Mouse (Mus musculus): ENCODE results near the gene Ddx39b. TPM values are rescaled to one million over a fixed set of nuclear protein-coding genes. Genes with fewer than 3 reads are reported as not detected.

Gene Ddx39b
- polyA plus RNA-seq, 1 experiment from 2014 or later = 553 TPM

DNA sequence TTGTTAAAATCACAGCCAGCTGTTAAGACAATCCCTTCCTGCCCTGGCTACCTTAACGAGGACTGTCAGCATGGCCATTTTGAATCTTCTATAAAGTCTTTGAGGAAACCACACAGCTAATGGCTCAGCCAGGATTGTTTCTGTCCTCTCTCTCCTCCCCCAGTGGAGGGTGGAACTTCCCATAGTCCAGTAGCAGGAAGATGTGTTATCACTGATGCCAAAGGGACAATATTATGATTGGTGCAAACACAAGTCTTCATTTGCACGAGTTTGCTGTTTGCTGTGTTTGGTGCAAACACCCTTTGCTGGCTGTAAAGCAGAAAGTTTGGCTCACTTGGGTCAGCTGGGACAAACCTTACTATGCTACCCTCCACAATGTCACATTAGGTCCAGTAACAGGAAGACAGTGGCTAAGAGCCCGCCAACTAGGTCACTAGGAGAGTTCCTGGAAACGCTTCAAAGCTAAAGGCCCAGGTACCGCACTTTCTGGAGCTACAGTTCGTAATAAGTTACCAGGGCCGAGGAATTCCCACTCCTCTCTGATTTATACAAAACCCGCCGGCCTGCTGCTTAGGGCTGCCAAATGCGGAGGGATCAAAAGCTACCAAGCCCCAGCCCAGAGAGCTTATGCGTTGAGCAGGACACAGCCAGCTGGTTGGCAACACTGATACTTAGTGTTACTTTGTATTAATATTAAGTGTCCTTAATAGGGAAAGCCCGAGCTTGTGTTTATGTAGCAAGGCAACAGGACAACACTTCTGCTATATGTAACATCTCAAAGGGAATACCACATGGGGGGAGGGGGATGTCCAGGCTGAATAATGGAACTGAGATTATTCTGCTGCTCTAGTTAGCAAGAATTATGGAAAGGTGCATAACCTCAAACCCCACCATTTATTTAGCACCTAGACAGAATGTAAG lies 902 bp upstream of the Ddx39b start:
- H3K27ac ChIP-seq (ENCODE audit: low read length) = peak overlapping the region; percentile 99
- peaks cover 38% of the 10 kb centered on the region for H3K4me1 ChIP-seq (ENCODE audit: insufficient read depth, low read length)
- H3K4me2 ChIP-seq (replicated peaks; ENCODE audit: low read depth, low read length) = peak overlapping the region; percentile 81
- H3K9ac ChIP-seq (replicated peaks; ENCODE audit: low read length) = peak overlapping the region; percentile 99
- peak overlapping the region; percentile 94 for H3K4me3 ChIP-seq (ENCODE audit: low read length)
- H3K36me3 ChIP-seq (ENCODE audit: insufficient read depth, low read length) = peaks cover 26% of the 10 kb centered on the region
- no peaks in the 10 kb centered on the region for H3K9me3 ChIP-seq (ENCODE audit: low read length)
- WGBS = 26% methylated on average over 12 of the region's 12 CpGs
- H3K27me3 ChIP-seq (ENCODE audit: insufficient read depth, low read length) = no peaks in the 10 kb centered on the region
- no peak; the same call in 1 of the 2 replicates for ATAC-seq (ENCODE audit: low FRiP score, low TSS enrichment)

DNA sequence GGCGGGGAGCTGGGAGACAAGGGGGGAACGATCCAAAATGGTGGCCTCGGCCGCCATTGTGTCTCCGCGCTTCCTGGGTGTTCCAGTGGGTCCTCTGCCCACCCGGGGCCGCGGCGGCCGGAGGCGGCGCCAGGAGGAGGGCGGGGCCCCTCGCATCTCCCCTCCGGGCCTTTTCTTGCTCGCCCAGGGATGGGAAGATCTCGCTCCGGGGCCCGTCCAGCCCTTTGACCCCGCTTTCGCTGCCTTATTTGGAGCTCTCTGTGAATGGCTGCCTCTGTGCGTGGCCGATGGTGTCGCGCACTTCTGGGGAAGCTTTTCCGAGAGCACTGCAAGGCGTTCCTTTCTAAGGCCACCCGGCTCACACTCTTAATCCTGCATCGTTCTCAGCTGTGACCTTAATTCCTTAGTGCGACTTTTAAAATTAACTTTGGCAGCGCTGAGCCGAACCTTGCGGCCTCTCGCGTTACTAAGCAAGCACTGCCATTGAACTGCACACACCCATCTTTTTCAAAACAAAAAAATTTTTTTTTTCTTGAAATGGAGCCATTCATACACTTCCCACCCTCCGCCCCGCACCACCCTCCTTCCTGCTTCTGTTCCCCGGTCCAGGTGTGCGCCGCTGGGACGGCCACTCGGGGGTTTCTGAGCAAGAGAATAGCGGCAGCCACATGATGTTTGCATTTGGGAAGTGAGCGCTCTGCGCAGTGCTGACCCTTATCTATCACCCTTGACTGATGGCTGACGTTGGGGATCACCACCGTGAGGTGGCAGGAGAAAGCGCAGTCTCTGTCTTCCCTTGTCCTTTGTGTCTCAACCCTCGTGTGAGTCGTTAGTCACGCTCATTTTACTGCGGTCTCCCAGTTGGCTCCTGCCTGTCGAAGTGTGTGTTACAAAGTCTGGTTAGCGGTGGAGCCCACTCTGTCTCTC lies 732 bp downstream of the Ddx39b start:
- H3K27ac ChIP-seq (ENCODE audit: low read length) = peak overlapping the region; percentile 99
- peaks cover 49% of the 10 kb centered on the region for H3K4me1 ChIP-seq (ENCODE audit: insufficient read depth, low read length)
- H3K36me3 ChIP-seq (ENCODE audit: insufficient read depth, low read length) = peaks cover 42% of the 10 kb centered on the region
- peak overlapping the region; percentile 94 for H3K4me3 ChIP-seq (ENCODE audit: low read length)
- peak; percentile 40 for ATAC-seq (ENCODE audit: low FRiP score, low TSS enrichment)
- H3K27me3 ChIP-seq (ENCODE audit: insufficient read depth, low read length) = no peaks in the 10 kb centered on the region
- no peaks in the 10 kb centered on the region for H3K9me3 ChIP-seq (ENCODE audit: low read length)
- peak overlapping the region; percentile 99 for H3K9ac ChIP-seq (replicated peaks; ENCODE audit: low read length)
- WGBS = under 1% methylated on average over 52 of the region's 55 CpGs
- H3K4me2 ChIP-seq (replicated peaks; ENCODE audit: low read depth, low read length) = peak overlapping the region; percentile 81

DNA sequence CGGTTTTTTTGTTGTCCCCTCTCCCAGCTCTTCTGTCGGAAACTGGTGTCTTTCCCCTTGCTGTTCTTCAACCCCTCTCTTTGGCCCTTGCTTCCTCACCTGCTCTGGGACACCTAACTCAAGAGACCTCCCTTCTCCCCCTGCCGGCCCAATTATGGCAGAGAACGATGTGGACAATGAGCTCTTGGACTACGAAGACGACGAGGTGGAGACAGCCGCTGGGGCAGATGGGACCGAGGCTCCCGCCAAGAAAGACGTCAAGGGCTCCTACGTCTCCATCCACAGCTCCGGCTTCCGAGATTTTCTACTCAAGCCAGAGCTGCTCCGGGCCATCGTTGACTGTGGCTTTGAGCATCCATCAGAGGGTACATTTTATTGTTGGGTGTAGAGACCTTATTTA lies 1.5 kb downstream of the Ddx39b start:
- Histone ChIP-seq H3K4me2 (replicated peaks; ENCODE audit: low read depth, low read length) (peak overlapping the region; percentile 81), H3K4me3 (ENCODE audit: low read length) (peak overlapping the region; percentile 94), H3K36me3 (ENCODE audit: insufficient read depth, low read length) (peaks cover 51% of the 10 kb centered on the region), H3K9ac (replicated peaks; ENCODE audit: low read length) (peak overlapping the region; percentile 99), H3K27ac (ENCODE audit: low read length) (peak overlapping the region; percentile 99), H3K4me1 (ENCODE audit: insufficient read depth, low read length) (peaks cover 55% of the 10 kb centered on the region), H3K27me3 (ENCODE audit: insufficient read depth, low read length) (no peaks in the 10 kb centered on the region), H3K9me3 (ENCODE audit: low read length) (no peaks in the 10 kb centered on the region)
- under 1% methylated on average over 16 of the region's 16 CpGs for WGBS
- ATAC-seq (ENCODE audit: low FRiP score, low TSS enrichment) = no peak

DNA sequence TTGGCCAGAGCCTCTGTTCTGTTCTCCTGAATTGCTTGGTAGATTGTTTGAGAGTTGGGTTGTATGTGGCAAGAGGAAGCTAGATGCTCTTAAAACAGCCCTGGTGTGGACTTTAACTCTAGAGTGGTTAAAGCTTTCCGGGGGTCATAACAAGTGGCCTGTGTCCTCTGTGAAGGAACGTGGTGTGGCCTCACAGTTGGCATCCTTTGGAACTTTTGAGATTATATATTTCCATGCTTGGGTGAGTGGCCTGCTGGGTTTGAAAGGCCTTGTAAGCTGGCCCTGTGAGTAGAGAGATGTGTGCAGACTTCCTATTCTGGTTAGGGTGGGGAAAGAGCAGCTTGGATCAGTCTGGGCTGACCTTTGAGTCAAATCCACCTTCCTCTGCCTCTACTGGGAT lies 3.5 kb downstream of the Ddx39b start:
- Histone ChIP-seq H3K27ac (ENCODE audit: low read length) (0 out of 2 replicates have a peak overlapping the region, but pooled peaks have one; percentile 15), H3K4me3 (ENCODE audit: low read length) (peak overlapping the region; percentile 94), H3K4me1 (ENCODE audit: insufficient read depth, low read length) (peaks cover 62% of the 10 kb centered on the region), H3K36me3 (ENCODE audit: insufficient read depth, low read length) (peaks cover 69% of the 10 kb centered on the region), H3K9ac (replicated peaks; ENCODE audit: low read length) (peak overlapping the region; percentile 99), H3K4me2 (replicated peaks; ENCODE audit: low read depth, low read length) (peak overlapping the region; percentile 81), H3K27me3 (ENCODE audit: insufficient read depth, low read length) (no peaks in the 10 kb centered on the region), H3K9me3 (ENCODE audit: low read length) (no peaks in the 10 kb centered on the region)
- 56% methylated on average over 2 of the region's 2 CpGs for WGBS
- ATAC-seq (ENCODE audit: low FRiP score, low TSS enrichment) = no peak

DNA sequence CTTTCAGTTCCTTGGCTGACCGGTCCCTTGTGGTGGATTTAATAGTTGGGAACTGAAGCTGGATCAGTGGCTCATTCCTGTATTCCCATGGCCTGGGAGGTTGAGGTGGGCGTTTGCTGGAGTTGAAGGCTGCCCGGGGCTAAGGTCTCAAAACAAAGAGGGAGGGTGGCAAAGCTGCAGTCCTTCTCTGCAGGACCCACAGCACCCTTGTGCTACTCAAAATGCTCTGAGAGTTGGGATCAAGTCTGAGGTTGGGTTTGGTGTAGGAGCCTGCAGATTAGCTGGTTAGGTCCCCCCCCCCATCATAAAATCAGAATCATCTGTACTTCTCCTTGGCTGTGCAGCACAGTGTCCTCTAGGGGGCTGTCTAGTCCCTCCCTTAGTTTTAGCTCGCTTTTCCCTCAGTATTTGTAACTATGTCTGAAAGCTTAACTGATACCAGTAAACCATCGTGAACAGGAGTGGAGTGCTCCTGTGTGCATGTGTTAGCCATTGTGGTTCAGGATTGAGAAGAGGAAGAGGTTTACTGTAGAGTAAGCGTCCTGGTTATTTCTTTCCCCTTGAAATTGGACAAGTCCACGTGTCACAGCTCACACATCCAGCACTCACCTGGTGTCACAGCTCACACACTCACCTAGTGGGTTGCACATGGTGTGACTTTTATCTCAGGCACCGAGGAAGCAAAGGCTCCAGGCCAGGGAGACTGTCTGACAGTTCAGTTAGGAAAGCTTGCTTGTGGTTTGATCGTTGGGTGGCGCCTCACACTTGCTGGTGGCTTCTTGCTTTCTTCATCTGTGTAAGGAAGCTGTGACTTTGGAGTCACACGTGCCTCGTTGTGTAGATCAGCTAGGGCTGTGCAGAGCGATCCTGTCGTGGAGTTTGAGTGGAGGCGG lies 4.4 kb downstream of the Ddx39b start:
- WGBS = 76% methylated on average over 15 of the region's 15 CpGs
- 0 out of 2 replicates have a peak overlapping the region, but pooled peaks have one; percentile 3 for H3K4me3 ChIP-seq (ENCODE audit: low read length)
- H3K9me3 ChIP-seq (ENCODE audit: low read length) = no peaks in the 10 kb centered on the region
- ATAC-seq (ENCODE audit: low FRiP score, low TSS enrichment) = no peak
- no peak overlapping the region for H3K27ac ChIP-seq (ENCODE audit: low read length)
- no peak overlapping the region; the same call in 1 of the 2 replicates for H3K4me2 ChIP-seq (replicated peaks; ENCODE audit: low read depth, low read length)
- H3K36me3 ChIP-seq (ENCODE audit: insufficient read depth, low read length) = peaks cover 78% of the 10 kb centered on the region
- peaks cover 55% of the 10 kb centered on the region for H3K4me1 ChIP-seq (ENCODE audit: insufficient read depth, low read length)
- no peak overlapping the region; the same call in 1 of the 2 replicates for H3K9ac ChIP-seq (replicated peaks; ENCODE audit: low read length)
- no peaks in the 10 kb centered on the region for H3K27me3 ChIP-seq (ENCODE audit: insufficient read depth, low read length)

DNA sequence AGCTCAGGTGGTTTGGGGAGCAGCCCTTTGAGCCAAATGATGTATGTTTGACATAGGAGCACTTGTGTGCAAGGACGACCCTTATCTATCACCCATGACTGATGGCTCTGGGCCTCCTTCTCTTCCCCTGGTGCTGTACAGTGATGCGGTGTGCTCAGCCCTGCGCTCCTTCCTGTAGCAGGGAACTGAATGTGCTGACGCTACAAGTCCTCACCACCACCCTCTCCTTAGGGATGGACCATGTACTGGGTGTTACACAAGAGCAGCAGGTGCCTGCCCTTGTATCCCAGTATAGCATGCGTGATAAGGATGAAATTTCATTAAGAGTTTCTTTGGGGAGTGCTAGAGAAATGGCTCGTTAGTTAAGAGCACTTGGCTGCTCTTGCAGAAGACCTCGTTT lies 5.6 kb downstream of the Ddx39b start:
- Histone ChIP-seq H3K9me3 (ENCODE audit: low read length) (no peaks in the 10 kb centered on the region), H3K27ac (ENCODE audit: low read length) (no peak overlapping the region), H3K4me3 (ENCODE audit: low read length) (no peak overlapping the region), H3K36me3 (ENCODE audit: insufficient read depth, low read length) (peaks cover 86% of the 10 kb centered on the region), H3K4me2 (replicated peaks; ENCODE audit: low read depth, low read length) (no peak overlapping the region), H3K9ac (replicated peaks; ENCODE audit: low read length) (no peak overlapping the region), H3K4me1 (ENCODE audit: insufficient read depth, low read length) (peaks cover 54% of the 10 kb centered on the region), H3K27me3 (ENCODE audit: insufficient read depth, low read length) (no peaks in the 10 kb centered on the region)
- ATAC-seq (ENCODE audit: low FRiP score, low TSS enrichment) = no peak
- WGBS = 78% methylated on average over 7 of the region's 7 CpGs

DNA sequence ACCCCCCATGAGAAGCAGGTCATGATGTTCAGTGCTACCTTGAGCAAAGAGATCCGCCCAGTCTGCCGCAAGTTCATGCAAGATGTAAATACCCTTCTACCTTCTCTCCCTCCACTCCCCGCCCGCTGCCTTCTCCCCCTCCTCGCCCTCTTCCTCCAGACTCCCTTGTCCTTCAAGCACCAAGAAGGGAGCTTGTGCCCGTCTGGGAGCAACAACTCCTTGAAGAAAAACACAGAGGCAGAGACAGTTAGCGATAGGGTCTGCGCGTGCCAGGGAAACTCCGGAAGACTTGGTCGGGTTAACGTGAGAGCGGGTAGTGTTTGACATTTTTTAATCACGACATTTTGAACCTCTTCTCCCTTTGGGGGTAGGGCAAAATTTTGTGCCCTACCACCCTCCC lies 7.4 kb downstream of the Ddx39b start:
- no peak for ATAC-seq (ENCODE audit: low FRiP score, low TSS enrichment)
- Histone ChIP-seq H3K9ac (replicated peaks; ENCODE audit: low read length) (no peak overlapping the region), H3K4me1 (ENCODE audit: insufficient read depth, low read length) (peaks cover 44% of the 10 kb centered on the region), H3K27me3 (ENCODE audit: insufficient read depth, low read length) (no peaks in the 10 kb centered on the region), H3K9me3 (ENCODE audit: low read length) (no peaks in the 10 kb centered on the region), H3K27ac (ENCODE audit: low read length) (no peak overlapping the region), H3K4me2 (replicated peaks; ENCODE audit: low read depth, low read length) (no peak overlapping the region), H3K36me3 (ENCODE audit: insufficient read depth, low read length) (peaks cover 94% of the 10 kb centered on the region), H3K4me3 (ENCODE audit: low read length) (no peak overlapping the region)
- WGBS = 74% methylated on average over 14 of the region's 14 CpGs

DNA sequence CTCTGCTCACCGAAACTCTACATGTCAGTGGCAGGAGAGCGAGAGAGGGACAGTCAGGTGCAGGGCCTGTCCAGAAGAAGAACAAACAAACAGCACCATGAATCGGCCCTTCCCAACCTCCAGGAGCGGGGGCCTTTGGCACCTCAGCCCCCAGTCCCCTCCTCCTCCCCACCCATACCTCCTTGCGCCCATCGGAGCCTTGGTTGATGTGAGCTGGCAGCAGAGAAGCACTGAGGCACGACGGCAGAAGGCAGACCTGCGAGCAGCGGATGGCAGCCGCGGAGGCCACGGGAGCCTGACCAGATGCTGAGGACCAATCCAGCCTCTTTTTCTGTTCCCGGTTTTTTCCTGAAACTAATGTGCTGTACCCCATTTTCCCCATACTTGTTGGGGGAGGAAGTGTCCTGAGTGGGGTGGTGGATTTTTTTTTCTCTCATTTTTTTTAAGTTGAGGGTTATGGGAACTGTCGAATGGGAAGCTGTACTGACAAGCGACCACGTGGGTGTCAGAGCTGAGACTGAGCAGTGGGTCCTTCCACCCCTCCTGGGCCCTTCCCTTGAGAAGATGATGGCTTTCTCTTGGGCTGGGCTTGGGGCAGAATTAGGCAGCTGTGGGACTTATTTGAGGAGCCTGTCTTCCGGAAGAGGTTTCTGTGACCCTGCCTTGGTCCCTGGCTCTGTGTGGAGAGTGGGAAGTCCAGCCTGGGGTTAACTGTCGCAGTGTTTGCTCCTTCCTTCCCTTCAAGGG lies 8.1 kb downstream of the Ddx39b start:
- 63% methylated on average over 19 of the region's 19 CpGs for WGBS
- H3K36me3 ChIP-seq (ENCODE audit: insufficient read depth, low read length) = peaks cover 90% of the 10 kb centered on the region

More for the DNA sequence above, 8.1 kb downstream of the Ddx39b start:
- H3K27ac ChIP-seq (ENCODE audit: low read length) = no peak overlapping the region
- H3K4me2 ChIP-seq (replicated peaks; ENCODE audit: low read depth, low read length) = no peak overlapping the region
- no peak for ATAC-seq (ENCODE audit: low FRiP score, low TSS enrichment)
- H3K9ac ChIP-seq (replicated peaks; ENCODE audit: low read length) = no peak overlapping the region
- H3K9me3 ChIP-seq (ENCODE audit: low read length) = no peaks in the 10 kb centered on the region
- H3K27me3 ChIP-seq (ENCODE audit: insufficient read depth, low read length) = no peaks in the 10 kb centered on the region
- peaks cover 38% of the 10 kb centered on the region for H3K4me1 ChIP-seq (ENCODE audit: insufficient read depth, low read length)
- H3K4me3 ChIP-seq (ENCODE audit: low read length) = no peak overlapping the region

All from kidney, embryonic 16.5 days (tissue).